Mouse (Mus musculus) stomach, postnatal 0 days (tissue): Measurements from ENCODE around the gene Plaur.

Experiments
- CTCF ChIP-seq: IDR thresholded peaks from 2 replicates; pipeline ENCODE4 v1.5.1; 2016; ENCODE audit warnings: antibody characterized with exemption, low read depth, mild to moderate bottlenecking, moderate library complexity
- EP300 ChIP-seq: optimal IDR thresholded peaks from 2 replicates; pipeline ENCODE3; 2016; ENCODE audit warnings: antibody characterized with exemption

GRCm38 (mm10) chr7:24439191-24439590 is 23.1 kb upstream of the Plaur start:
- TF ChIP-seq CTCF (no peak), EP300 (no peak)
